Mouse (Mus musculus): ENCODE results near the gene Map3k20.

Map3k20 gene

DNA sequence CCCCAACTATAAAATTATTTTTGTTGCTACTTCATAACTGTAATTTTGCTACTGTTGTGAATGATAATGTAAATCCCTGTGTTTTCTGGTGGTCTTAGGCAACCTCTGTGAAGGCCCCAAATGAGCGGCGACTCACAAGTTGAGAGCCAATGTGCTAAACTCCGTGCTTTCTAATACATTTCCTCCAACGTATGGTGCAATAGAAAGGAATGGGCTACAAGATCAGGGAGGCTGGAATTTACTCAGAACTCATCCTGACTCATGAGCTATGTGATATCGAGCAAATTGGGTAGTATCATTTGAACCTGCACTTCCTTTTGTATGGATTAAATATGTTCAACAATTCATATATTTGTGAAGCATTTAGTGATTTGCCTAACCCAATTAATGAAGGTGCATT lies 4.9 kb upstream of the Map3k20 start:
- DNase-seq (ENCODE audit: inconsistent ontology term), result no peak

DNA sequence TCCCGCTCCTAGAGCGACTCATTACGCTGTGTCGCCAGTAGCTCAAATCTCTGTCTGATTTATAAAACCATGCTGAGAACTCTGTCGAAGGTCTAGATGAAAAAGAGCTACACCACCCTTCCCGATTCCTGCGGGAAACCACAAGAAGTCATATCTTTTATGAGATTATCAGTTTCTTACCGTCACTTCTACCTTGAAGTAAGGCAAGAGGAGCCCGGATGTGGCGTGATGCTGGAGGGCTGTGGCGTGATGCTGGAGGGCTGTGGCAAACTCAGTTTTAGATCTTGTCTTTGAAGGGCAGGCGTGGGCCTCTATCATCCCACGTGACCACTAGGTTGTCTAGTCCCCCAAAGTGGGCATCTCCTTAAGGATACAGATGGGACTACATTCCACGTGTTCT lies 3.5 kb upstream of the Map3k20 start:
- DNase-seq (ENCODE audit: inconsistent ontology term), result no peak

GRCm38 (mm10) chr2:72282733-72283132 lies 2.7 kb upstream of the Map3k20 start:
- no peak for DNase-seq (ENCODE audit: inconsistent ontology term)

DNA sequence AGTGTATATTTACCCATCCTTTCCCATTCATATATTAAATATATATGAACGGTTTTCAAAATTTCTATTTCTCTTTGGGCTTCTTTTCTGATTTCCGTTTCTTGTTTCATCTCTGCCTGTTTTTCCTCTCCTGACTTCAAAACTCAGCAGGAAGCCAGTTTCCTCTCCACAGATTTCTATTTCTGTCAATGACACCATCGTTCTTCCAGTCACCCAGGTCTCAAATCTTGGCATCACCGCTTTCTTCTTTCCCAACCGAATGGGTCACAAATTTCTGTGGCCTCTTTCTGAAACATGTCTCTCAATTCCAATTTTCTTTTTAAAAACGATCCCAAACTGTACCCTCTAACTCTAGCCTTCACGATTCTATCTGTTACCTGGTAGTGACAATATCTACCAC lies 748 bp upstream of the Map3k20 start:
- DNase-seq (ENCODE audit: inconsistent ontology term), result no peak

- peak; percentile 46 for DNase-seq (ENCODE audit: inconsistent ontology term)
These were observed 638 bp downstream of the Map3k20 start for GRCm38 (mm10) chr2:72285888-72286661.

- DNase-seq (ENCODE audit: inconsistent ontology term), result peak; percentile 12
These were observed 1.7 kb downstream of the Map3k20 start for GRCm38 (mm10) chr2:72287142-72287541.

GRCm38 (mm10) chr2:72288932-72289534 lies 3.6 kb downstream of the Map3k20 start:
- peak; percentile 18 for DNase-seq (ENCODE audit: inconsistent ontology term)

DNA sequence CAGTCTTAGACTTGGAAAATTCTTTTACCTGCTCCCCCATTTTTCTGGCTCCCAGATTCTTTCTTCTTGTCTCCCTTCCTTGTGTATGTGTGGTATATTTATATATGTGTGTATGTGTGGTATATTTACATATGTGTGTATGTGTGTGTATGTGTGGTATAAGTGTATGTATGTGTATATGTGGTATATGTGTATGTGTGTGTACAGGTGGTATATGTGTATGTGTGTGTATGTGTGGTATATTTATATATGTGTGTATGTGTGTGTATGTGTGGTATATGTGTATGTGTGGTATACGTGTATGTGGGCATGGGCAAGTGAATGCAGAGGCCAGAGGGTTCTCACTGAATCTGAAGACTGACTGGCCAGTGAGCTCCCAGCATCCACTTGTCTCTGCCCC lies 5.7 kb downstream of the Map3k20 start:
- no peak for DNase-seq (ENCODE audit: inconsistent ontology term)

DNA sequence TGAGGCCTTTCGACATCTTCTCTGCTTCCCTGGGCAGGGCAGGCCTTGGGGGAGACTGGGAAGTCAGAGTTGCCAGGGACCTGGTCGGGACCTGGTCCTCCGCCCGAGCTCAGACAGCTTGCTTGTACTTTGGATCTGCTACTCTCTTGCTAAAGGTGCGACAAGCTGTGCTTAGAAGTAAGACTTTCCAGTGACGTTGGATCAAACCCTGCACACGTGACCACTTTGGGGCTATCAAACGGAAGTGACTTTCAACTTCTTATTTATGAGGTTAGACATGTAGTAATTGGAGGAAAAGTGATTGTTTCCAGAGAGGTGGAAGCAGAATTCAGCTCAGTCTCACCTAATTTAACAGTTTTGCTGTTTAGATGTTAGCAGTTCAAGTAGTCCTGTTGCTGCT lies 7.1 kb downstream of the Map3k20 start:
- no peak for DNase-seq (ENCODE audit: inconsistent ontology term)

DNA sequence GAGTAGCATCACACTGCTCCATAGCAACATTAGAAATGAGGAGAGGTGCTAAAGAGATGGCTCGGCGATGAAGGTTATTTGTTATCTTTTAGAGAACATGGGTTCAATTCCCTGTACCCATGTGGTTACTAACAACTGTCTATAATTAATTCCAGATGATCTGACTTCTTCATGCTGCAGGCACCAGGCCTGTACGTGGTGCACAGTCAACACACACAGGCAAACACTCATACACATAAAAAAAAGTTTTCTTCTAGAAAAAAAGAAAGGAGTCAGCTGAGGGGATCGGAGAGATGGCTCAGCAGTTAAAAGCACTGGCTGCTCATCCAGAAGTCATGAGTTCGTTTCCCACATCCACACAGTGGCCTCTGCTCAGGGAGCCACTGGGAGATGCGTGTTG lies 9.6 kb downstream of the Map3k20 start:
- DNase-seq (ENCODE audit: inconsistent ontology term), result no peak

DNA sequence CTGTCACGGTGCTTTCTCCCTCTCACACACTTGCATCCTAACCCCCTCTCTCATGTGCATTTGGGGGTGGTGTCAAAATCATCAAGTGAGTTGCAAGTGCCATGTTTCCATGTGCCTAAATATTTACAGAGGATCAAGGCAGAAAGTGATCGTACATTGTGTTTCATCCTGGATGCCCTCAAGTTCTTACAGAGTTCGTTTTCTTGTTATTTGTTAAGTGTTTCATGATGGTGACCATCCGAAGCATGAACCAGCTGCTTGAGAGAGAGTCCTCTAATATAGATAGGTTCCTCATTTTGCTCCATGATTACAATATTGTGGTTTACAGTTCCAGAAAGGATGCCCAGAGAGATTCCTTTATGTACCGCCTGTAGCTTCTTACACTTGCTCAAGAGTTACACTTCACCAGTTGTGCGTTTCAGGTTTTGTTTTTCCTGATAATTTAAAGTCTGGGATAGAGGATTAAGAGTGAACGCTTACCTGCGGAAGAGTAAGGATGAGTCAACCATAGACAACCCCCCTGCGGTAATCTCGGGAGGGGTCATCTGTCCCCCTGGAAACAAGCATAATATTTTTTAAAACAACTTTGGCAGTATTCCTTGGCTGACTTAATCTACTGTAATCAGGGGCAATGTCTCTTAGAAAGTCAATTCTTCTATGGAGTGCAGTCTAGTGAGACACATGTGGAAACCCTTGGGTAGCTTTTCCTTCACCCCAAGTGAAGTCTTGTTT lies 11.7 kb downstream of the Map3k20 start:
- DNase-seq (ENCODE audit: inconsistent ontology term), result no peak

GRCm38 (mm10) chr2:72297716-72298082 lies 12.3 kb downstream of the Map3k20 start:
- DNase-seq (ENCODE audit: inconsistent ontology term), result no peak

- no peak for DNase-seq (ENCODE audit: inconsistent ontology term)
These were observed 13.0 kb downstream of the Map3k20 start for GRCm38 (mm10) chr2:72298406-72298805.

GRCm38 (mm10) chr2:72301194-72301916 lies 15.9 kb downstream of the Map3k20 start:
- DNase-seq (ENCODE audit: inconsistent ontology term), result no peak

- DNase-seq (ENCODE audit: inconsistent ontology term), result no peak
These were observed 20.3 kb downstream of the Map3k20 start for GRCm38 (mm10) chr2:72305738-72306137.

DNA sequence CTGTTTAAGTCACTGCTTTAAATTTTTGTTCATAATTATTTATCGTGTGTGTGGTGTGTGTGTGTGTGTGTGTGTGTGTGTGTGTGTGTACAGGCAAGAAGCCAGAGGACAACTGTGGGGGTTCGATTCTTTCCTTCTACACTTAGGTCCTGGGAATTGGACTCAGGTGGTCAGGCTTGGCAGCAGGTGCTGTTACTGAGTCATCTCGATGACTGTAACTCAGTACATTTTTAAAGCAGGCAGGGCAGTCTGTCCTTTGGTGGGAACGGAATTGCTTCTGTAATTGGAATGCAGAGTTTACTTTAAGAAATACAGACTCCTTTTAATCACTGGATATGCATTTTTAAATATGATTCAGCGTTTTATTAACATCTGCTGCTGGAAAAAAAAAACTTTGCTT lies 22.9 kb downstream of the Map3k20 start:
- DNase-seq (ENCODE audit: inconsistent ontology term), result no peak

GRCm38 (mm10) chr2:72308981-72309380 lies 23.5 kb downstream of the Map3k20 start:
- DNase-seq (ENCODE audit: inconsistent ontology term), result peak; percentile 74

- no peak for DNase-seq (ENCODE audit: inconsistent ontology term)
These were observed 26.0 kb downstream of the Map3k20 start for GRCm38 (mm10) chr2:72311486-72311885.

DNA sequence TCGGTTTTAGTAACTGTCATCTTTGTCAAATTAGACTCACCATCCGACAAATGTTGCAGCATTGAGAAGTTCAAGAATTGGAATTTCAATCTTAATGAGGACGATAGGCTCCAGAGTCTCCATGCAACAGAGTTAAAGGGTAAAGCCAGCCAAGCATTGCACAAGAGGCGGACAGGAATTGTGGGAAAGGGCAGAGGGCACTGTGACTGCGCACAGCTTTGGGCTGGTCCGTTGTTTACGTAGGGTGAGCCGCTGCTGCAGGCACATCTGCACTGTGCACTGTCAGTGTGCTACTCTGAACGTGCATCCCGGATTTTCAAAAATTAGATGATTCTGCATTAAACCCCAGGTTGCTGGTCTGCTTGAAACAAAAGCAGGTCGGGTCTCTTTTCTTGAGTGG lies 27.9 kb downstream of the Map3k20 start:
- no peak for DNase-seq (ENCODE audit: inconsistent ontology term)

DNA sequence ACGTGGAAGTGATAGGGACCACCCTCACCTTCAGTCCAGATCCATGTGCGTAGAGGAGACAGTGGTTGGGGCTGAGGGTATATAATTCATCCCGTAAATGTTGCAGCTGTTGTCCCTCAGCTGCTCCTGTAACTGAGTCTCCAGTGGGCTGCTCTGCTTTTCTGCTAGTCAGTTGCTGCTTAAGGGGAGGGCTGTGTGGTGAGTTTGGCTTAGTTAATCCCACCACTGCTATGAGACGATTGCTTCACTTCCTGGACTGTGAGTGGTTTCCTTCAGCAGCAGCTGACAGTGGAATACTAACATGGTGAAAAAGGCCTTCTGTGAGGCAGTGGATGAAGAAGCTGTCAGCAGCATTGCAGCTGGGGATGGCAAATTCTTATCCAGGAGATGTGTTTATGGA lies 33.0 kb downstream of the Map3k20 start:
- DNase-seq (ENCODE audit: inconsistent ontology term), result peak; percentile 53

GRCm38 (mm10) chr2:72319028-72319798 lies 33.8 kb downstream of the Map3k20 start:
- DNase-seq (ENCODE audit: inconsistent ontology term), result peak; percentile 91
